Mouse (Mus musculus): ENCODE results near the gene Napepld. TPM values are rescaled to one million over a fixed set of nuclear protein-coding genes. Genes with fewer than 3 reads are reported as not detected.
"Not testable (repeated sequence)": the region's sequence is repeated elsewhere in the genome, so short reads cannot be mapped to it uniquely, and the experiment has no call there.

Gene Napepld
- polyA plus RNA-seq, 1 experiment from 2014 or later = 3.9 TPM

GRCm38 (mm10) chr5:21717165-21717715 lies 16.0 kb upstream of the Napepld start:
- H3K4me3 ChIP-seq (replicated peaks; ENCODE audit: low read depth, low read length) = no peak overlapping the region
- no peaks in the 10 kb centered on the region for H3K27me3 ChIP-seq (ENCODE audit: control insufficient read depth, insufficient read depth, low read length)
- ATAC-seq (ENCODE audit: low FRiP score, low TSS enrichment) = no peak
- H3K4me2 ChIP-seq (ENCODE audit: low read length) = no peak overlapping the region
- DNase-seq = no peak
- no peak overlapping the region for H3K9ac ChIP-seq (replicated peaks; ENCODE audit: low read length)
- H3K27ac ChIP-seq (replicated peaks; ENCODE audit: low read depth, low read length) = no peak overlapping the region
- 85% methylated on average over 10 of the region's 10 CpGs for WGBS
- H3K4me1 ChIP-seq (ENCODE audit: control insufficient read depth, insufficient read depth, low read length) = no peaks in the 10 kb centered on the region
- H3K9me3 ChIP-seq (ENCODE audit: control insufficient read depth, low read length) = no peaks in the 10 kb centered on the region
- H3K36me3 ChIP-seq (ENCODE audit: control insufficient read depth, insufficient read depth, low read length) = no peaks in the 10 kb centered on the region

GRCm38 (mm10) chr5:21714447-21714846 lies 13.3 kb upstream of the Napepld start:
- Histone ChIP-seq H3K4me2 (ENCODE audit: low read length) (no peak overlapping the region), H3K4me3 (replicated peaks; ENCODE audit: low read depth, low read length) (no peak overlapping the region), H3K36me3 (ENCODE audit: control insufficient read depth, insufficient read depth, low read length) (no peaks in the 10 kb centered on the region), H3K9me3 (ENCODE audit: control insufficient read depth, low read length) (no peaks in the 10 kb centered on the region), H3K27me3 (ENCODE audit: control insufficient read depth, insufficient read depth, low read length) (no peaks in the 10 kb centered on the region), H3K4me1 (ENCODE audit: control insufficient read depth, insufficient read depth, low read length) (no peaks in the 10 kb centered on the region), H3K27ac (replicated peaks; ENCODE audit: low read depth, low read length) (no peak overlapping the region), H3K9ac (replicated peaks; ENCODE audit: low read length) (no peak overlapping the region)
- 92% methylated on average over 4 of the region's 4 CpGs for WGBS
- no peak for DNase-seq
- ATAC-seq (ENCODE audit: low FRiP score, low TSS enrichment) = no peak

- Histone ChIP-seq H3K27ac (replicated peaks; ENCODE audit: low read depth, low read length) (no peak overlapping the region), H3K9me3 (ENCODE audit: control insufficient read depth, low read length) (no peaks in the 10 kb centered on the region), H3K4me2 (ENCODE audit: low read length) (no peak overlapping the region), H3K4me1 (ENCODE audit: control insufficient read depth, insufficient read depth, low read length) (no peaks in the 10 kb centered on the region), H3K9ac (replicated peaks; ENCODE audit: low read length) (no peak overlapping the region), H3K4me3 (replicated peaks; ENCODE audit: low read depth, low read length) (no peak overlapping the region), H3K36me3 (ENCODE audit: control insufficient read depth, insufficient read depth, low read length) (no peaks in the 10 kb centered on the region), H3K27me3 (ENCODE audit: control insufficient read depth, insufficient read depth, low read length) (no peaks in the 10 kb centered on the region)
- DNase-seq (no peak), ATAC-seq (ENCODE audit: low FRiP score, low TSS enrichment) (no peak)
- WGBS = 72% methylated on average over 13 of the region's 13 CpGs
These were observed 11.0 kb upstream of the Napepld start for GRCm38 (mm10) chr5:21712127-21712715.

GRCm38 (mm10) chr5:21708011-21708410 lies 6.8 kb upstream of the Napepld start:
- WGBS = 83% methylated on average over 8 of the region's 8 CpGs
- H3K9ac ChIP-seq (replicated peaks; ENCODE audit: low read length); H3K27ac ChIP-seq (replicated peaks; ENCODE audit: low read depth, low read length); DNase-seq; ATAC-seq (ENCODE audit: low FRiP score, low TSS enrichment); H3K4me1 ChIP-seq (ENCODE audit: control insufficient read depth, insufficient read depth, low read length); H3K27me3 ChIP-seq (ENCODE audit: control insufficient read depth, insufficient read depth, low read length); H3K36me3 ChIP-seq (ENCODE audit: control insufficient read depth, insufficient read depth, low read length); H3K4me2 ChIP-seq (ENCODE audit: low read length); H3K4me3 ChIP-seq (replicated peaks; ENCODE audit: low read depth, low read length); H3K9me3 ChIP-seq (ENCODE audit: control insufficient read depth, low read length): not testable (repeated sequence)

GRCm38 (mm10) chr5:21706546-21706945 lies 5.3 kb upstream of the Napepld start:
- no peak overlapping the region for H3K4me2 ChIP-seq (ENCODE audit: low read length)
- no peaks in the 10 kb centered on the region for H3K36me3 ChIP-seq (ENCODE audit: control insufficient read depth, insufficient read depth, low read length)
- no peak overlapping the region for H3K9ac ChIP-seq (replicated peaks; ENCODE audit: low read length)
- 95% methylated on average over 4 of the region's 4 CpGs for WGBS
- H3K4me3 ChIP-seq (replicated peaks; ENCODE audit: low read depth, low read length) = no peak overlapping the region
- DNase-seq (no peak), ATAC-seq (ENCODE audit: low FRiP score, low TSS enrichment) (no peak)
- H3K27ac ChIP-seq (replicated peaks; ENCODE audit: low read depth, low read length) = no peak overlapping the region
- no peaks in the 10 kb centered on the region for H3K9me3 ChIP-seq (ENCODE audit: control insufficient read depth, low read length)
- H3K4me1 ChIP-seq (ENCODE audit: control insufficient read depth, insufficient read depth, low read length) = no peaks in the 10 kb centered on the region
- H3K27me3 ChIP-seq (ENCODE audit: control insufficient read depth, insufficient read depth, low read length) = no peaks in the 10 kb centered on the region

GRCm38 (mm10) chr5:21703708-21704107 lies 2.5 kb upstream of the Napepld start:
- no peak overlapping the region for H3K4me2 ChIP-seq (ENCODE audit: low read length)
- H3K4me3 ChIP-seq (replicated peaks; ENCODE audit: low read depth, low read length) = no peak overlapping the region
- H3K9ac ChIP-seq (replicated peaks; ENCODE audit: low read length) = no peak overlapping the region
- no peaks in the 10 kb centered on the region for H3K27me3 ChIP-seq (ENCODE audit: control insufficient read depth, insufficient read depth, low read length)
- WGBS = 89% methylated on average over 3 of the region's 3 CpGs
- ATAC-seq (ENCODE audit: low FRiP score, low TSS enrichment) (no peak), DNase-seq (no peak)
- 0 out of 2 replicates have a peak, but pooled peaks cover 3% of the 10 kb centered on the region for H3K4me1 ChIP-seq (ENCODE audit: control insufficient read depth, insufficient read depth, low read length)
- H3K27ac ChIP-seq (replicated peaks; ENCODE audit: low read depth, low read length) = no peak overlapping the region
- no peaks in the 10 kb centered on the region for H3K36me3 ChIP-seq (ENCODE audit: control insufficient read depth, insufficient read depth, low read length)
- no peaks in the 10 kb centered on the region for H3K9me3 ChIP-seq (ENCODE audit: control insufficient read depth, low read length)

GRCm38 (mm10) chr5:21702873-21703475 lies 1.8 kb upstream of the Napepld start:
- Histone ChIP-seq H3K4me3 (replicated peaks; ENCODE audit: low read depth, low read length) (no peak overlapping the region), H3K4me2 (ENCODE audit: low read length) (no peak overlapping the region), H3K27me3 (ENCODE audit: control insufficient read depth, insufficient read depth, low read length) (no peaks in the 10 kb centered on the region), H3K4me1 (ENCODE audit: control insufficient read depth, insufficient read depth, low read length) (0 out of 2 replicates have a peak, but pooled peaks cover 3% of the 10 kb centered on the region), H3K27ac (replicated peaks; ENCODE audit: low read depth, low read length) (no peak overlapping the region), H3K9ac (replicated peaks; ENCODE audit: low read length) (no peak overlapping the region), H3K36me3 (ENCODE audit: control insufficient read depth, insufficient read depth, low read length) (no peaks in the 10 kb centered on the region), H3K9me3 (ENCODE audit: control insufficient read depth, low read length) (no peaks in the 10 kb centered on the region)
- no peak for ATAC-seq (ENCODE audit: low FRiP score, low TSS enrichment)
- DNase-seq = no peak
- WGBS = 91% methylated on average over 6 of the region's 6 CpGs

GRCm38 (mm10) chr5:21702009-21702364 lies 791 bp upstream of the Napepld start:
- Histone ChIP-seq H3K4me3 (replicated peaks; ENCODE audit: low read depth, low read length) (peak overlapping the region; percentile 70), H3K9ac (replicated peaks; ENCODE audit: low read length) (peak overlapping the region; percentile 90), H3K4me1 (ENCODE audit: control insufficient read depth, insufficient read depth, low read length) (0 out of 2 replicates have a peak, but pooled peaks cover 3% of the 10 kb centered on the region), H3K4me2 (ENCODE audit: low read length) (peak overlapping the region; percentile 69), H3K27me3 (ENCODE audit: control insufficient read depth, insufficient read depth, low read length) (no peaks in the 10 kb centered on the region), H3K9me3 (ENCODE audit: control insufficient read depth, low read length) (no peaks in the 10 kb centered on the region), H3K27ac (replicated peaks; ENCODE audit: low read depth, low read length) (peak overlapping the region; percentile 99), H3K36me3 (ENCODE audit: control insufficient read depth, insufficient read depth, low read length) (no peaks in the 10 kb centered on the region)
- no peak for DNase-seq
- WGBS = 56% methylated on average over 2 of the region's 2 CpGs
- ATAC-seq (ENCODE audit: low FRiP score, low TSS enrichment) = no peak

GRCm38 (mm10) chr5:21700934-21701333 lies 262 bp downstream of the Napepld start:
- under 1% methylated on average over 22 of the region's 22 CpGs for WGBS
- DNase-seq (no peak), ATAC-seq (ENCODE audit: low FRiP score, low TSS enrichment) (peak; percentile 77)
- H3K36me3 ChIP-seq (ENCODE audit: control insufficient read depth, insufficient read depth, low read length) = no peaks in the 10 kb centered on the region
- 0 out of 2 replicates have a peak, but pooled peaks cover 3% of the 10 kb centered on the region for H3K4me1 ChIP-seq (ENCODE audit: control insufficient read depth, insufficient read depth, low read length)
- peak overlapping the region; percentile 90 for H3K9ac ChIP-seq (replicated peaks; ENCODE audit: low read length)
- H3K9me3 ChIP-seq (ENCODE audit: control insufficient read depth, low read length) = no peaks in the 10 kb centered on the region
- no peaks in the 10 kb centered on the region for H3K27me3 ChIP-seq (ENCODE audit: control insufficient read depth, insufficient read depth, low read length)
- H3K4me2 ChIP-seq (ENCODE audit: low read length) = peak overlapping the region; percentile 69
- H3K27ac ChIP-seq (replicated peaks; ENCODE audit: low read depth, low read length) = peak overlapping the region; percentile 99
- H3K4me3 ChIP-seq (replicated peaks; ENCODE audit: low read depth, low read length) = peak overlapping the region; percentile 70

Measured in midbrain, embryonic 14.5 days (tissue).